ENCODE assay signal across 8 mouse cellular contexts in genomic region chr9:60521806-60522264, GRCm38 (mm10). TPM values are rescaled to one million over a fixed set of nuclear protein-coding genes. Genes with fewer than 3 reads are reported as not detected.
DNase-seq lines count a peak whose midpoint lies in the region; ATAC-seq and TF ChIP-seq lines count a peak whose summit lies in the region.

Gene Thsd4, minus strand, starts transcription at chr9:60522046.

- WGBS in embryonic facial prominence, embryonic 10.5 days: 1% methylated on average over 51 of the region's 51 CpGs
- under 1% methylated on average over 51 of the region's 51 CpGs for WGBS in heart, embryonic 12.5 days
- 0% methylated on average over 51 of the region's 51 CpGs for WGBS in kidney, embryonic 16.5 days
- under 1% methylated on average over 51 of the region's 51 CpGs for WGBS in liver, postnatal 0 days (ENCODE audit: insufficient replicate concordance)
- WGBS in neural tube, embryonic 13.5 days: under 1% methylated on average over 48 of the region's 51 CpGs

- H3K4me3 ChIP-seq in embryonic facial prominence, embryonic 10.5 days: peak within 1 kb of the TSS; percentile 69
- peak within 1 kb of the TSS; percentile 87 for H3K4me3 ChIP-seq in heart, embryonic 12.5 days
- H3K4me3 ChIP-seq in kidney, embryonic 16.5 days (ENCODE audit: low read length): peak within 1 kb of the TSS; percentile 66
- H3K4me3 ChIP-seq in liver, postnatal 0 days (ENCODE audit: low read depth, low read length): peak within 1 kb of the TSS; percentile 56
- H3K4me3 ChIP-seq in neural tube, embryonic 13.5 days: peak within 1 kb of the TSS; percentile 48

- H3K36me3 ChIP-seq in embryonic facial prominence, embryonic 10.5 days (replicated peaks): no peaks in the 10 kb centered on the region
- no peaks in the 10 kb centered on the region for H3K36me3 ChIP-seq in heart, embryonic 12.5 days
- H3K36me3 ChIP-seq in kidney, embryonic 16.5 days (ENCODE audit: insufficient read depth, low read length): no peaks in the 10 kb centered on the region
- H3K36me3 ChIP-seq in liver, postnatal 0 days (replicated peaks; ENCODE audit: insufficient read depth, low read length): no peaks in the 10 kb centered on the region
- no peaks in the 10 kb centered on the region for H3K36me3 ChIP-seq in neural tube, embryonic 13.5 days

- DNase-seq in urinary bladder, adult 18-20 months (ENCODE audit: low spot score in 2 of 2): peak; percentile 49 to 73
- no peak for DNase-seq in urinary bladder, postnatal 10 days (ENCODE audit: low spot score)
- peak; percentile 82 for DNase-seq in embryonic facial prominence, embryonic 10.5 days (ENCODE audit: low spot score)
- DNase-seq in liver, postnatal 0 days: peak; percentile 55
- DNase-seq in urinary bladder, postnatal 14 days (ENCODE audit: low spot score): peak; percentile 65

- peak; percentile 33; the same call in 1 of the 2 replicates for ATAC-seq in heart, embryonic 12.5 days (ENCODE audit: insufficient number of reproducible peaks, low FRiP score)
- peak; percentile 80 for ATAC-seq in kidney, embryonic 16.5 days (ENCODE audit: low FRiP score, low TSS enrichment)
- peak; percentile 54; the same call in 1 of the 2 replicates for ATAC-seq in liver, postnatal 0 days
- peak; percentile 26; the same call in 1 of the 2 replicates for ATAC-seq in neural tube, embryonic 13.5 days (ENCODE audit: low read depth)

- H3K4me2 ChIP-seq in heart, embryonic 12.5 days: peak within 1 kb of the TSS; percentile 84
- peak within 1 kb of the TSS; percentile 71 for H3K4me2 ChIP-seq in kidney, embryonic 16.5 days (replicated peaks; ENCODE audit: low read depth, low read length)
- peak within 1 kb of the TSS; percentile 91 for H3K4me2 ChIP-seq in liver, postnatal 0 days (ENCODE audit: low read depth, low read length)
- peak within 1 kb of the TSS; percentile 78 for H3K4me2 ChIP-seq in neural tube, embryonic 13.5 days

- H3K27me3 ChIP-seq in embryonic facial prominence, embryonic 10.5 days (replicated peaks; ENCODE audit: low read depth, poor library complexity, severe bottlenecking): peaks cover 55% of the 10 kb centered on the region
- H3K27me3 ChIP-seq in heart, embryonic 12.5 days (replicated peaks): peaks cover 15% of the 10 kb centered on the region; the same call in 1 of the 2 replicates
- H3K27me3 ChIP-seq in kidney, embryonic 16.5 days (ENCODE audit: insufficient read depth, low read length): no peaks in the 10 kb centered on the region; the same call in 1 of the 2 replicates
- peaks cover 17% of the 10 kb centered on the region for H3K27me3 ChIP-seq in liver, postnatal 0 days (ENCODE audit: insufficient read depth, low read length)
- H3K27me3 ChIP-seq in neural tube, embryonic 13.5 days: peaks cover 33% of the 10 kb centered on the region

- H3K4me1 ChIP-seq in embryonic facial prominence, embryonic 10.5 days: peaks cover 70% of the 10 kb centered on the region
- peaks cover 56% of the 10 kb centered on the region for H3K4me1 ChIP-seq in heart, embryonic 12.5 days (replicated peaks)
- peaks cover 59% of the 10 kb centered on the region for H3K4me1 ChIP-seq in kidney, embryonic 16.5 days (ENCODE audit: insufficient read depth, low read length)
- no peaks in the 10 kb centered on the region for H3K4me1 ChIP-seq in liver, postnatal 0 days (ENCODE audit: insufficient read depth)
- peaks cover 69% of the 10 kb centered on the region for H3K4me1 ChIP-seq in neural tube, embryonic 13.5 days (replicated peaks)

- TF ChIP-seq CTCF in liver, postnatal 0 days (IDR thresholded peaks at IDR 0.05; ENCODE audit: low read depth): peak; percentile 72

- H3K9me3 ChIP-seq in embryonic facial prominence, embryonic 10.5 days: no peaks in the 10 kb centered on the region
- no peaks in the 10 kb centered on the region for H3K9me3 ChIP-seq in heart, embryonic 12.5 days (replicated peaks)
- H3K9me3 ChIP-seq in kidney, embryonic 16.5 days (ENCODE audit: low read length): no peaks in the 10 kb centered on the region
- H3K9me3 ChIP-seq in liver, postnatal 0 days (ENCODE audit: low read length): no peaks in the 10 kb centered on the region
- no peaks in the 10 kb centered on the region for H3K9me3 ChIP-seq in neural tube, embryonic 13.5 days

- H3K9ac ChIP-seq in heart, embryonic 12.5 days: peak within 1 kb of the TSS; percentile 90
- peak within 1 kb of the TSS; percentile 81 for H3K9ac ChIP-seq in kidney, embryonic 16.5 days (replicated peaks; ENCODE audit: low read length)
- peak within 1 kb of the TSS; percentile 50; the same call in 1 of the 2 replicates for H3K9ac ChIP-seq in liver, postnatal 0 days (replicated peaks)
- H3K9ac ChIP-seq in neural tube, embryonic 13.5 days: peak within 1 kb of the TSS; percentile 75

- H3K27ac ChIP-seq in embryonic facial prominence, embryonic 10.5 days (replicated peaks): peak within 1 kb of the TSS; percentile 83
- no peak within 1 kb of the TSS for H3K27ac ChIP-seq in heart, embryonic 12.5 days (ENCODE audit: poor library complexity, severe bottlenecking)
- peak within 1 kb of the TSS; percentile 40; the same call in 1 of the 2 replicates for H3K27ac ChIP-seq in kidney, embryonic 16.5 days (ENCODE audit: low read length)
- no peak within 1 kb of the TSS for H3K27ac ChIP-seq in liver, postnatal 0 days (ENCODE audit: low read depth)
- no peak within 1 kb of the TSS for H3K27ac ChIP-seq in neural tube, embryonic 13.5 days (replicated peaks)

- TF ChIP-seq EP300 in liver, postnatal 0 days (IDR thresholded peaks at IDR 0.05; ENCODE audit: low read depth): no peak

RNA-seq across cellular contexts. Expression of gene Thsd4, which starts in this region (rescaled TPM):
- 4.2 and 5.7 TPM in 2 replicates for polyA plus RNA-seq in embryonic facial prominence, embryonic 10.5 days (2016; fragmentation: Nextera tagmentation; extraction: Ambion mirVana)
- 12.4 and 14.0 TPM in 2 replicates for polyA plus RNA-seq in heart, embryonic 12.5 days (2016; fragmentation: Nextera tagmentation; extraction: Ambion mirVana)
- polyA plus RNA-seq in kidney, embryonic 16.5 days (2015; fragmentation: Nextera tagmentation; extraction: Ambion mirVana): 24.5 and 27.8 TPM in 2 replicates
- polyA plus RNA-seq in liver, postnatal 0 days (2015; fragmentation: Nextera tagmentation; extraction: Ambion mirVana): 0.56 and 0.70 TPM in 2 replicates
- 8.6 and 8.7 TPM in 2 replicates for polyA plus RNA-seq in neural tube, embryonic 13.5 days (2015; fragmentation: Nextera tagmentation; extraction: Ambion mirVana)

Comparison
In these comparisons a context has a peak if more than half of its experiments do, and no peak if none do; other contexts are left out.
1. Peak in DNase-seq, ATAC-seq, H3K4me3 ChIP-seq, H3K9ac ChIP-seq and H3K4me2 ChIP-seq in liver, postnatal 0 days; RNA of the gene not detected or under 1 TPM.
2. H3K27ac ChIP-seq: peak in embryonic facial prominence, embryonic 10.5 days (single experiment) and kidney, embryonic 16.5 days (single experiment); none in heart, embryonic 12.5 days (single experiment), liver, postnatal 0 days (single experiment) and neural tube, embryonic 13.5 days (single experiment).
3. ATAC-seq: peak in every context shown above with its lines; median percentile 80 in kidney, embryonic 16.5 days; 54 in liver, postnatal 0 days; 33 in heart, embryonic 12.5 days; 26 in neural tube, embryonic 13.5 days.
4. Peak in every context shown above with its lines, with median percentiles within 50 percentile points of each other: H3K4me3 ChIP-seq, H3K4me2 ChIP-seq and H3K9ac ChIP-seq.